Mouse (Mus musculus): ENCODE data around the gene Gm21985.
A peak's percentile ranks its signal among the peaks of the same experiment; 100 is the strongest.

Gene Gm21985

GRCm38 (mm10) chr2:112266242-112266592 is at the start of gene Gm21985:
Gm21985 (plus strand) TSS chr2:112266314.
- DNase-seq (ENCODE audit: low spot score) = peak; percentile 36

GRCm38 (mm10) chr2:112217614-112218013 is 48.5 kb upstream of the Gm21985 start:
- DNase-seq (ENCODE audit: low spot score) = no peak

- no peak for DNase-seq (ENCODE audit: low spot score)
Observed at GRCm38 (mm10) chr2:112220880-112221279, 45.2 kb upstream of the Gm21985 start.

- no peak for DNase-seq (ENCODE audit: low spot score)
Observed at GRCm38 (mm10) chr2:112222607-112223006, 43.5 kb upstream of the Gm21985 start.

DNA sequence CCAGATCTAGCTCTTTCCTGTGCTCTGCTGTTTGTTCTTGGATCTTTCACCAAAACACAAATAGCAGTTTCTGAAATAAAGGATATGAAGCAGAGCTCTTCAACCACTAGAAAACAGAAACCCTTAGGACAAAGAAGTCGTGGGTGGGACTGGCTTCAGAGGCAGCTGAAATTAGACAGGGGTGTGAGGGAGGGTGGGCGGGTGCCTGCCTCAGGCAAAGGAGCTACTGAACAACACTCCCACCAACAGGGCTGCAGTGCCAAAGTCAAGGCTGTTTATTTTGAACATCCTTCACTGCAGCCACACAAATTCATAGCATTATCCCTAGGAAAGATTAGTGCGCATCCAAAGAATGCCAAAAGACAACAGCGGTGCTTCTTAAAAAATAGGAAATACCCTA is 41.8 kb upstream of the Gm21985 start:
- DNase-seq (ENCODE audit: low spot score) = no peak

DNA sequence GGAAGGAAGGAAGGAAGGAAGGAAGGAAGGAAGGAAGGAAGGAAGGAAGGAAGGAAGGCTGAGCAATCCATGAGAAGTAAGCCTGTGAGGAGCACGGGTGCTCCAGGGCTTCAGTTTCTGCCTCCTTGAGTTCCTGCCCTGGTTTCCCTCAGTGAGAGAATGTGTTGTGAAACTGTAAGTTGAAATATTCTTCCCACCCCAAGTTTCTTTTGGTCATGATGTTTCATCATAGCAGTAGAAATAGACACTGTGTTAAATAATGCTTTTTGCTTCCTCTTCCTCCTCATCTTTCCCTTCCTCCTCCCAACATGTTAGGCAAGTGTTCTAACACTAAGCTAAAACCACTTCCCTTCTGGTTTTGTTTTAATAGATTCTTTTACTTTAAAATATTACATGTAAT is 33.5 kb upstream of the Gm21985 start:
- DNase-seq (ENCODE audit: low spot score) = no peak

DNA sequence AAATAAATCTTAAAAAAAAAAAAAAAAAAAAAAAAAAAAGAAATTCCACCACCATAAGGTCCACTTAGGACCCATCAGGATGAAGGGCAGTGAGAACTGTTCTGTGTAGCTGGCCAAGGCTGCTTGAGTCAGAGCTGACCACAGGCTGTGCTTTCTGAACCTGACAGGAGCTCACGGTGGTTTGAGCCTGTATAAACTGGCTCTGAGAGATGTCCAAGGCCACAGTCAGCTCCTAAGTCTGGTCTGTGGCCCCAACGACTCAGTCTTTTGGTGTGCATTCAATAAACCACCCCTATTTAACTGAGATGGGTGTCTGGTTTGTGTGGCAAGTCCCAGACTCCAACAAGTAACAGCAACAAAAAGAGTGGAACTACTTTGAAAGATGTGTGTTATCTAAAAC is 29.5 kb upstream of the Gm21985 start:
- DNase-seq (ENCODE audit: low spot score) = no peak

- no peak for DNase-seq (ENCODE audit: low spot score)
Observed at GRCm38 (mm10) chr2:112238006-112238405, 28.1 kb upstream of the Gm21985 start.

- peak; percentile 88 for DNase-seq (ENCODE audit: low spot score)
Observed at GRCm38 (mm10) chr2:112239212-112239934, 26.7 kb upstream of the Gm21985 start, which contains the start of gene Lpcat4. Lpcat4 (plus strand) TSS chr2:112239468.

DNA sequence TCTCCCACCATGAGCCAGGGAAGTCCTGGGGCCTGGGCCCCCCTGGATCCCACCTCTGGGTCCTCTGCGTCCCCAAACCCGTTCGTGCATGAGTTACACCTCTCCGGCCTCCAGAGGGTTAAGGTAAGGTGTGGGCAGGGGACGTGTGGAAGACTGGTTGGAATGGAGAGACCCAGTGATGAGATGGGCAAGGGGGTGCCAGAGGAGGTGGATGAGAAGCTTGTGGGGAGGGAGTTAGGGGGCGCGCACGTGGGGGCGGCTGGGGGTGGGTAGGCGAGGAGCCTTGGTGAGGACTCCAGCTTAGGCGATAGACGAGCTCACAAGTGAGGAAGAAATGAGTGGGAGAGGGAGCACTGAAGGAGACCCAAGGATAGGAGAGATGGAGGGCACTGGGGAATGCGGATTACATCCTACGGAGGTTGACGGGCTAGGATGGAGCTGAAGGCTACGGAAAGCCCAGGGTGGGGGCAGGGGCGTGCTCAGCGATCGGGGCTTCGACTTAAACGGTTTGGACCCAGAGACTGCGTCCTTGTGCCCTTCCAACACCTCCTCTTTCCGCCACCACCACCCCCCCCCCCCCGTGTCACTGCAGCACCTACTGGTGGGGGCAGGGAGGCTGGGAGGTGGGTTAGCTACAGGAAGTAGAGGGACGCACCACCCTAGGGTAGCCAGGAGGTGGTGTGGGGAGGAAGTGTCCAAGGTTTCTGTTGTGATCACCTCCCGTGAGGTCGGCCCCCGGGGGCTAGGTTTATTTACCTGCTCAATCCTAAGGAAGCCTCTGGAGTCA is 26.0 kb upstream of the Gm21985 start:
- peak; percentile 23 for DNase-seq (ENCODE audit: low spot score)

GRCm38 (mm10) chr2:112241787-112242186 is 24.3 kb upstream of the Gm21985 start:
- no peak for DNase-seq (ENCODE audit: low spot score)

GRCm38 (mm10) chr2:112245307-112245706 is 20.8 kb upstream of the Gm21985 start:
- peak; percentile 43 for DNase-seq (ENCODE audit: low spot score)

- DNase-seq (ENCODE audit: low spot score) = no peak
Observed at GRCm38 (mm10) chr2:112246193-112246592, 19.9 kb upstream of the Gm21985 start.

GRCm38 (mm10) chr2:112247323-112247722 is 18.8 kb upstream of the Gm21985 start:
- no peak for DNase-seq (ENCODE audit: low spot score)

DNA sequence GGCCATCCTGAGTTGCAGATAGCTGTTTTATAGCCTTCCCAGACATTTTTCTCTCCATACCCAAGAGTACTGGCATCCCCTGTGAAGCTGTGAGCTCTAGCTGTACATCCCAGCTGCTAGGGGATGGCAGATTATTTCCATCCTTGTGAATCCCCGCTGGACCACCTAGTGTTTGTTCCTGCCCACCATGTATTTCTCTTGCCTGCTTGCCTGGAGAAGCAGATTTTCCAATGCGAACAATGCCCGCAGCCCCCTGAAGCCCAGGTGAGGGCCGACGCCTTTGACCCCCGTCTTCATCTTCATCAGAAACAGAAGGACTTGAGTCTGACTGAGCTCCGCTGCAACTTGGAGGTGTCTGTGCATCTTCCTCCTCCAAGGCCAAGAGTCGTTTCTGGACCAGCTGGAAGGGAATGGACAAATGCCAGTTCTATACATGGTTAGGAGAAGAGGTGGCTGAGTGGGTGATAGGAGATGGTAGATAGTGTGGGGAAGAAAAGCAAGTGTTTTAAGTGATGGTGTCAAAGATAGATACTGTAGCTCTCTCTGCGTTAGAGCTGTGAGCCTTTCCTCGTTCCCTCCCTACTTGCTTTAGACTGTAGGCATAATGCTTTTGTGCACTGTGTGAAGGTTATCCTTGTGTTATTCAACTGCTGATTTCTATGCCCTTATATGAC is 16.2 kb upstream of the Gm21985 start:
- DNase-seq (ENCODE audit: low spot score) = no peak

DNA sequence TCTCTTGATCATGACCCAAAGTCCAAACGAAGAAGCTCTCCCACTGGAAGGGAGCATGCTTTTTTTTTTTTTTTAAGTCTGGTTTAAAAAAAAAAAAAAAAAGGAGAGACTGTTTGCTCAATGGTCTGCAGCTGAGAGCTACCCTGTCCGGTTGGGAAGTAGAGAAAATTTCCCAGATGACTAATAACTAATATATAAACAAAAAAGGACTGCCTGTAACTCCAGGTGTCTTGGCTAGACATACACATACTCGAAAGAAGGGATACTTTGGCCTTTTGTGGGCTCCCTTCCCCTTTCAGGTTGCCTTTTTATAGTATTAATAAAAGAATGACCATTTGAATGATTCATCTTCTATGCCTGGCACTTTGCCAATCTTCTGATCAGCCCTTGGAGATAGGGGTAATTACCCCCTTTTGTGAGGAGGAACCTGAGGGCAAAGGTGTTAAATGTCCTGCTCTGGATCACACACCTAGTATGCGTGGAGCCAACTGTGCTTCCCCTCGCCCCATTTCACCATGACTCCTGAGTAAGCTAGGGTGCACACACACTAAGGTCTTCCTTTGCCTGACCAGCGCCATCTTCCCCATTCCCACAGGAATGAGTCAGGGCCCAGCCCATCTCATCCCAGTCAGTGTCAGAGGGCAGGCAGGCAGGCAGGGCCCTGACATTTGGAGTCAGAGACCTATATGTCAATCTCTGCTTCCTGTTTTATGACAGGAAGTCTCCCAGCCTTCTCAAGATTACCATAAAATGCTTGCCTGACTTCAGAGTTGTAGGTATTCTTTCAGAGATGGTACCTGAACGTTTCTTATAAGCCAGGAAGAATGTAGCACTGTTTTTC is 11.2 kb upstream of the Gm21985 start:
- DNase-seq (ENCODE audit: low spot score) = no peak

- no peak for DNase-seq (ENCODE audit: low spot score)
Observed at GRCm38 (mm10) chr2:112259241-112259962, 6.7 kb upstream of the Gm21985 start, which contains the start of gene Nutm1. Nutm1 (minus strand) TSS chr2:112259291.

DNA sequence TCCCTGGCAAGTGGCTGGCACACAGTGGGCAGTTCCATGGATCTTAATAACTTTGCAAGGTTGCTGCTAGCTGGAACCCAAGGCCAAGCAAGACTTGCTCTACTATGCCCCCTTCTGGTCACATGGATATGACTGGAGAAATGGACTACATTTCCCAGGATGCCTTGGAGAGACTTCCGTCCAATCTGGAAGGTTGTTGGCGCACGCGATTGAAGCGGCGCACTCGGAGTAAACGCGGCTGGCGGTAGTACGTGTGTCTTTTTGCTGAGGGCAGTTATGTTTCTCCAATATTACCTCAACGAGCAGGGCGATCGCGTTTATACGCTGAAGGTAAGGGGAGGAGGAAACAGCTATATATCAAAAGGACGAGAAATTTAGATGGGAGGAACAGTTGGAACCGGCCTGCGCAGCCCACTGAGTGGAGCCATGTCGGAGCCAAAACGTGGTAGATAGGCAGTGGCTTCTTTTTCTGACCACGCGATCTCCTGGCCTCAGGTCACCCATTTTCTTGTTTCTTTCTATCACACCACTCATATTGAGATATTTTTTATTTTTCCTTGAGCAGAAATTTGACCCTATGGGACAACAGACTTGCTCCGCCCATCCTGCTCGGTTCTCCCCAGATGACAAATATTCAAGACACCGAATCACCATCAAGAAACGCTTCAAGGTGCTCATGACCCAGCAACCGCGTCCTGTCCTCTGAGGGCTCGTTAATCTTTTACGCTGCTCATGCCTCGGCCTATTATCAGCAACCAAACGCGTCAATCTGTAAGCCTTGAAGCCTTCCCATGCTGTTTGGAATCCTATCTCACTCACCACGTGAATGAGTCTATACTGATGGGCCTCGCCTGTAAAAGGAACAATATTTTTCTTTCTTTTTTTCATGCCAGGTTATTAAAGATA is 4.1 kb upstream of the Gm21985 start, which contains the start of gene Nop10:
TSS of gene Nop10 (plus strand) at position 179 of the 906 bp plus-strand sequence.
- peak; percentile 72 for DNase-seq (ENCODE audit: low spot score)

DNA sequence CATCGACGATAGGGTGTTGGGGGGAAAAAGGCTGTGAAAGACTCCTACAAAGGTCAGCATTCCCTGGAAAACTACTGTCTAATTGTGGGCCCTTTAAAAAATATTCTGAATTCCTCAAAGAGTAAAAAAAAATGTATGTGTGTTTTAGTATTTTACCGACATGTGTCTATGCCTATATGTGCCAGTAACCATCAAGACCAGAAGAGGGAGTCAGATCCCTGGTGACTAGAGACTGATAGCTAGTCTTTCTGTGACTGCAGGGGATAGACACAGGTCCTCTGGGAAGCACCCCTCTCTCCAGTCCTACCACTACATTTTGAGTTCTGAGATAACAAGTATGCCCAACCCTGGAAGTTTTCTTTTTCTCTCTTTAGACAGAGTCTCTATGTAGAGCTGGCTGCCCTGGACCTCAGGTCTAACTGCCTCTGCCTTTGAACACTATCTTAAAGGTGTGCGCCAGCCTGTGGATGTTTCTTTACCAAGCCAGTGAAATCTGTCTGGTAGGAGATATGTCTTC is 3.3 kb upstream of the Gm21985 start:
- no peak for DNase-seq (ENCODE audit: low spot score)

- no peak for DNase-seq (ENCODE audit: low spot score)
Observed at GRCm38 (mm10) chr2:112264364-112264763, 1.8 kb upstream of the Gm21985 start.
